Mouse (Mus musculus): ENCODE results near the gene Lef1. TPM values are rescaled to one million over a fixed set of nuclear protein-coding genes. Genes with fewer than 3 reads are reported as not detected.

Lef1 gene
- polyA plus RNA-seq (2016; fragmentation: Nextera tagmentation; extraction: Ambion mirVana): 48.3 and 50.7 TPM in 2 replicates

DNA sequence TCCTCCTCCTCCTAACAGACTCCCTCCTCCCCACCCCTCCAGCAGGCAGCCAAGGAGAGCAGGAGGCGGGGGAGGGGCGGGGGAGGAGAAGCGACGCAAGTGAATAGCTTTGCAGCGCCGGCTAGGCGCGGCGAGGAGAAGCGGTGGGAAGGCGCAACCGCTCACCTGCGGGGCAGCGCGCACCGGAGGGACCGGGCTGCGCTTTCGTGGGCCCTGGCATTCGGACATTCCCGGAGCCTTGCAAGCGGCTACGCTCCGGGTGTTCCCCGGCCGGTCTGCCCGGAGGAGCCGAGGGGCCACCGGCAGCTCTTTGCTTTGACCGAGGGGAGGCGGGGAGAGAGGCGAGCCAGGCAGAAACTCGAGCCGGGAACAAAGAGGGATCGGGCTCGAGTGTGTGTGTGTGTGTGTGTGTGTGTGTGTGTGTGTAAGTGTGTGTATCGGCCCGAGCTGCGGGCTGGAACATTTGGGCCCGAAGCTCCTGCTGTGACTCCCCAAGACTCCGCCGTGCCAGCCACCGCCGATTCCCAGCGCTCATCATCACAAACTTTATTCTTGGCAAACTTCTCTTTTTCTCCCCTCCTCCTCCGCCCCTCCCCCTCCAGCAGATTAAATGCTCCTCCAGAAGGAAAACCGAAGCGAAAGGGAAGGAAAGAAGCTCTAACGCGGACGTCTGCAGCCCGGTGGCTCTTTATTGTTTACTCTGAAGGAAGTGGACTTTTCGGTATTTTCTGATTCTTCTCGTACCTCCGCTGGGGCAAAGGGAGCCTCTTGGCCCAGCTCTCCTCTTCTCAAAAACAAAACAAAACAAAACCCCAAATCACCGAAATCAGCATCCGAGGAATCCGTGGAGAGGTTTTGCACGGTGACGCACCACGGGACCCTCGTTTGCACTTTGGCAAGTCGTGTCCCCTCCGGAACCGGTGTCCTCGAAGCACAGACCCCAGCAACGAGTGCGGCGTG is at the start of gene Lef1:
Lef1 (plus strand) TSS at position 281 of the 960 bp plus-strand sequence.
- peak; percentile 84 for DNase-seq (ENCODE audit: extremely low spot score, low spot score)
- Histone ChIP-seq H3K4me3 (peak within 1 kb of the TSS; percentile 92), H3K9me3 (no peaks in the 10 kb centered on the region), H3K36me3 (replicated peaks) (peaks cover 16% of the 10 kb centered on the region), H3K4me1 (peaks cover 90% of the 10 kb centered on the region), H3K27ac (peak within 1 kb of the TSS; percentile 98), H3K27me3 (ENCODE audit: poor library complexity, severe bottlenecking) (peaks cover 42% of the 10 kb centered on the region)
- WGBS: under 1% methylated on average over 68 of the region's 69 CpGs

DNA sequence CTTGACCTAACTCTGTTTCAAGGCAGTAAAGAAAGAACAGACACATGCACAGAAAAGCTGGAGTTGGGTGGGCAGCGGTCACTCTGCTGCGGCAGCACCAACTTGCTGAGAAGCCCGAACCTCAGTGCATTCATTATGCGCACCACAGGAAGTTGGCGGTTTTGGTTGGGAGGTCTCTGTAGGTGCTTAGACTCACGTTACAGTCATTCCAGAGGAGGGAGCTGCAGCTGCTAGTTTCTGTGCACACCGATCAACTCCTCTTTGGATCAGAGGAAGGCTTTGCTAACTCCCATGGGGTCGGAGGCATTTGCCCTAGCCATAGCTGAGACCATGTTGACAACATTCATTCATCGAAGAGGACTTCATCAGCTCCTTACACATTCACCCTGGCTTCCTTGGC is 45.3 kb upstream of the Lef1 start:
- no peaks in the 10 kb centered on the region for H3K9me3 ChIP-seq
- no peaks in the 10 kb centered on the region; the same call in none of the 2 replicates for H3K27me3 ChIP-seq (ENCODE audit: poor library complexity, severe bottlenecking)
- no peak overlapping the region for H3K4me3 ChIP-seq
- H3K36me3 ChIP-seq (replicated peaks): no peaks in the 10 kb centered on the region
- WGBS: 80% methylated on average over 9 of the region's 9 CpGs
- H3K4me1 ChIP-seq: peaks cover 30% of the 10 kb centered on the region
- no peak overlapping the region for H3K27ac ChIP-seq
- no peak for DNase-seq (ENCODE audit: extremely low spot score, low spot score)

DNA sequence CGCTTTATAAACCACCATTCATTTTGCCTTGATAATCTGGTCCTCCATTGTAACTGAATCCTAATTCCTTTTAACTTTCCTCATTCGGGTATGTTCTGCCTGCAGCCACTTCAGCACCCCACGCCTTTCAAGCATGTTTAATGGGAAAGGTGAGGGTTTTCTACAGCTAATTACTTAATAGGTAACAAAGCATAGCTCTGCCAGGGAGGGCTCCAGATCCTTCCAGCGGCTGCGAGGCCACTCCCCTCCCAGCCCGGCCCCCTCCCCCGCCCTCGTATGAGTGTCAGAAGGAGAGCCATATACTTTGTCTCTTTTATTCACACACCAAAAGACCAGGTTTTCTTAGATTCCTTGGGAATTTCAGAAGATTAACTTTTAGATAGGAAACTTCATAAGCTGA is 44.1 kb upstream of the Lef1 start:
- no peaks in the 10 kb centered on the region for H3K9me3 ChIP-seq
- no peaks in the 10 kb centered on the region for H3K36me3 ChIP-seq (replicated peaks)
- peaks cover 35% of the 10 kb centered on the region for H3K4me1 ChIP-seq
- no peaks in the 10 kb centered on the region; the same call in none of the 2 replicates for H3K27me3 ChIP-seq (ENCODE audit: poor library complexity, severe bottlenecking)
- no peak for DNase-seq (ENCODE audit: extremely low spot score, low spot score)
- H3K4me3 ChIP-seq: no peak overlapping the region
- 26% methylated on average over 8 of the region's 8 CpGs for WGBS
- no peak overlapping the region for H3K27ac ChIP-seq

DNA sequence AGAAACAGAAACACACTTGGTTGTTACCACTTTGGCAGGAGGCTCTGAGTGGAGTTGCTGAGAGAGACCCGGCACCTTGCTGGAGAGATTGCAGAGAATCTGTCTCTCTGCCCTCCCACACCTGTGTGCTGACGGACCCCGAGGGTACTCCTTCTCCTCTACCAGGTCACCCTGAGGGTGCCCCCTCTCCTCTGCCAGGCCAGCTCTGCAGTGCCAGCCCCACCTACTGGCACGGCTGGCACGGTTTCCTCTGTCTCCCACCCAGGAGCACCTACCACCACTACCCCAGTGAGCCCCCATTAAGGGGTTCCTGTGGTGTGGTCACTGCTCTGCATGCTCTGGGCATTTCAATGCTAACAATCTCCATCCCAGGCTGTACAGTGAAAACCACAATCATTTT is 42.3 kb upstream of the Lef1 start:
- WGBS: 92% methylated on average over 5 of the region's 5 CpGs
- Histone ChIP-seq H3K27me3 (ENCODE audit: poor library complexity, severe bottlenecking) (no peaks in the 10 kb centered on the region; the same call in none of the 2 replicates), H3K36me3 (replicated peaks) (no peaks in the 10 kb centered on the region), H3K4me3 (no peak overlapping the region), H3K4me1 (peaks cover 49% of the 10 kb centered on the region), H3K27ac (peak overlapping the region; percentile 48; the same call in 1 of the 2 replicates), H3K9me3 (no peaks in the 10 kb centered on the region)
- DNase-seq (ENCODE audit: extremely low spot score, low spot score): no peak

DNA sequence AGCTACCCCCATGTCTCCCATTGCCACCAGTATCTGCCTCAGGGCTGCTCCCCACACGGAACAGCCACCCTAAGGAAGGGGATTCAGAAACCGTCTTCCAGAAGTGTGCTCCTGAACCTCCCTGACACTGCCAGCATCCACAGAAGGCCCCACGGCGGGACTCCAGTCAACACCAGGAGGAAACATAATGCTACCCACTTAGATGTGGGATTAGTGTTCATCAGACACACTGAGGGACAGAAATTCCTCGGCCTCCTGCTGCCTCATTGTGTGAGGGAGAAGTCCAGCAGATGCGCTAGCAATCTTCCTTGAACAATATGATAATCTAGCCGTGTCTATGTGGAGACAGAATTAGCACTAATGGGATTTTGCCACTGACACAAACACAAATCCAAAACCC is 40.1 kb upstream of the Lef1 start:
- peaks cover 50% of the 10 kb centered on the region for H3K4me1 ChIP-seq
- no peak for DNase-seq (ENCODE audit: extremely low spot score, low spot score)
- no peaks in the 10 kb centered on the region for H3K36me3 ChIP-seq (replicated peaks)
- H3K9me3 ChIP-seq: no peaks in the 10 kb centered on the region
- H3K4me3 ChIP-seq: no peak overlapping the region
- no peaks in the 10 kb centered on the region; the same call in none of the 2 replicates for H3K27me3 ChIP-seq (ENCODE audit: poor library complexity, severe bottlenecking)
- no peak overlapping the region for H3K27ac ChIP-seq
- 32% methylated on average over 7 of the region's 7 CpGs for WGBS

DNA sequence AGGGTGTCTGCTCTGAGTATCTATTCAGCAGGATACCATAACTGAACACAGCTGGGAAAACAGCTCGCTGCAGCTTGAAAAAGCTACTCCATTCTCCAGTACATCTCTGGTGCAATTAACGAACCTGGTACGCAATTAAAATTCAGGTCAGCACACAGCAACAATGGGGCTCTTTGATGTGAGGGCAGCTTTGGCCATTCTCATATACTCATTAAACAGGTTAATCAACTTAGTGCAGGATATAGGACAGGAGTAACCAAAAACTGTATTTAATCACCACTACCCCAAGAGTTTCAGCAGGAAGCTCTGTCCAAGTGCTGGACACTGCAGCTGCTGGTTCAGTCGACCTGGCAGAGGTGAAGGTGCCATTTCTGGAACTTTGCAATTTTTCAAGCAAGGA is 37.6 kb upstream of the Lef1 start:
- no peak overlapping the region for H3K4me3 ChIP-seq
- H3K27ac ChIP-seq: no peak overlapping the region
- no peaks in the 10 kb centered on the region; the same call in 1 of the 2 replicates for H3K27me3 ChIP-seq (ENCODE audit: poor library complexity, severe bottlenecking)
- peak; percentile 43 for DNase-seq (ENCODE audit: extremely low spot score, low spot score)
- no peaks in the 10 kb centered on the region for H3K9me3 ChIP-seq
- H3K4me1 ChIP-seq: peaks cover 29% of the 10 kb centered on the region
- no peaks in the 10 kb centered on the region for H3K36me3 ChIP-seq (replicated peaks)
- 23% methylated on average over 4 of the region's 4 CpGs for WGBS

DNA sequence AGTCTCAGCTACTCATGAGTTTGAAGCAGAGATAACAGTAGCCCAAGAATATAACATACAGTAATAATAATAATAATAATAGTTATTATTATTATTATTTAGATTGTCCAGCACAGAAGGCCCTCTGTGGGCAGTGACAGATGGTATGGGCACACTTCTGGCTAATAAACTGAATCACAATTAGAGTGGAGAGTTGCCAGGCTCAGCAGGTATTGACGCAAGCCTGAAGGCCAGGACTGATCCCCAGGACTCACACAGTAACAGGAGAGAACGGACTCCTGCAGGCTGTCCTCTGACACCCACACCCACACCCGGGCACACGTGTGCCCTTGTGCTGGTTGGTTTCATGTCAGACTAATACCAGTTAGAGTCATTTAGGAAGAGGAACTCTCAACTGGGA is 36.3 kb upstream of the Lef1 start:
- no peak for DNase-seq (ENCODE audit: extremely low spot score, low spot score)

DNA sequence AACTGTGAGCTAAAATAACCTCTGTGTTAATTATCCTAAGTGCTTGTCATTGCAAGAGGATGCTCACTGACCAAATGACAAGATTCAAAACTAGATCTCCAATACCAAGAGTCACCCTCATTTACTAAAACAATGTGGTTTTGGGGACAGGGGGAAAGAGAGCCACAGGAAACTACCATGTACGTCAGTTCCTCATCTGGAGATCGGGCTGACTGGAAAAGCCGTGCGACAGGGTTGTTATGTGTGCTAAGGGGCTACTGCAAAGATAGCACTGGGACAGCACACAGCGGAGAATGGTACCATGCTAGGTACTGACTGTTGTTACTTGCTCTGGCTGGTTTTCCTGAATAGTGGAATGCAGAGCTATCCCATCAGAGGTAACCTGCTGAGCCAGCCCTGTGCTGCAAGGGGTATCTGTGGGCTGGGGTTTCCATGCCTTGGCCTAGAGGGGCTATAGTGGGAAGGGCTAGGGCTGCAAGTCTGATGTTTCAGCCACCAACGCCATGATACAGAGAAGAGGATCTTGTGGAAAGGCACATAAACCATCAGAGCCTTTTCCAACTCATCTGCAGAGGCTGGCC is 32.1 kb upstream of the Lef1 start:
- peaks cover 7% of the 10 kb centered on the region for H3K4me1 ChIP-seq
- 85% methylated on average over 6 of the region's 6 CpGs for WGBS
- no peak overlapping the region for H3K27ac ChIP-seq
- DNase-seq (ENCODE audit: extremely low spot score, low spot score): no peak
- no peaks in the 10 kb centered on the region for H3K27me3 ChIP-seq (ENCODE audit: poor library complexity, severe bottlenecking)
- no peaks in the 10 kb centered on the region for H3K36me3 ChIP-seq (replicated peaks)
- no peaks in the 10 kb centered on the region for H3K9me3 ChIP-seq
- H3K4me3 ChIP-seq: no peak overlapping the region

More for the DNA sequence above, 36.3 kb upstream of the Lef1 start:
- 89% methylated on average over 4 of the region's 4 CpGs for WGBS
- Histone ChIP-seq H3K36me3 (replicated peaks) (no peaks in the 10 kb centered on the region), H3K27ac (no peak overlapping the region), H3K4me1 (peaks cover 26% of the 10 kb centered on the region), H3K9me3 (no peaks in the 10 kb centered on the region), H3K27me3 (ENCODE audit: poor library complexity, severe bottlenecking) (no peaks in the 10 kb centered on the region; the same call in 1 of the 2 replicates), H3K4me3 (no peak overlapping the region)

DNA sequence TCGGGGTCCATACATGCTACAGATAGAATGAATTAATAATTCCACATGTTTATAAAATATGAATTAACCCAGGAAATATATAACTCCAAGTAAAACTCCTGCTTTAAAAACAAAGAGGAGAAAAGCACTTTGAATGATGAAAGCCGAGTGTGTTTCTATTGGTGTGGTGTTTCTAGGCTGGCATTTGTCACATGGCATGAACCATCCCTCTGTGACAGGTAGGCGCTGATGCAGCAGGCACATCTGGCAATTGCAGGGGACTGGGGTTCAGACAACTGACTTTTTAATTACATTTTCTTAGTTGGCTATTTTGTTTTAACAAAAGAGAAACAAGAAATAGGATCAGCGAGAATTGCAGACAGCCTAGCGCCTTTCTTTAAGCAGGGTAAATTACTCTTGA is 31.6 kb upstream of the Lef1 start:
- Histone ChIP-seq H3K9me3 (no peaks in the 10 kb centered on the region), H3K36me3 (replicated peaks) (no peaks in the 10 kb centered on the region), H3K4me3 (no peak overlapping the region), H3K27me3 (ENCODE audit: poor library complexity, severe bottlenecking) (peaks cover under 1% of the 10 kb centered on the region), H3K27ac (no peak overlapping the region), H3K4me1 (peaks cover 6% of the 10 kb centered on the region)
- no peak for DNase-seq (ENCODE audit: extremely low spot score, low spot score)
- WGBS: 83% methylated on average over 5 of the region's 5 CpGs

DNA sequence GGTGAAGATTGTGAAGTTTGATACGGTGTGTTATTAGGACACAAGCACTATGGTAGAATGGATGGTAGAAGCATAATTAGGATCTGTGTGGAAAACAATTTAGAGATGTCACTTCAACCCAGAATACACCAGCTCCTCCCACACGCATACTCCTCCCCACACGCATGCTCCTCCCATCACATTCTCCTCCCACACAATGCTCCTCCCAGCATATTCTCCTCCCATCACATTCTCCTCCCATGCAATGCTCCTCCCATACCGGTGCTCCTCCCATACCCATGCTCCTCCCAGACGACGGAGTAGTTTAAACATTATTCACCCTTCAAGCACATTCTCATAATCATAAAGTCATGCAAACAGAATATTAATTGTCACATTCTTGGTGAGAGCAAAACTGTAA is 26.5 kb upstream of the Lef1 start:
- no peaks in the 10 kb centered on the region for H3K9me3 ChIP-seq
- H3K4me1 ChIP-seq: peaks cover 27% of the 10 kb centered on the region
- no peak overlapping the region for H3K4me3 ChIP-seq
- no peak overlapping the region for H3K27ac ChIP-seq
- DNase-seq (ENCODE audit: extremely low spot score, low spot score): no peak
- WGBS: 62% methylated on average over 6 of the region's 6 CpGs
- H3K27me3 ChIP-seq (ENCODE audit: poor library complexity, severe bottlenecking): peaks cover 41% of the 10 kb centered on the region
- no peaks in the 10 kb centered on the region for H3K36me3 ChIP-seq (replicated peaks)

DNA sequence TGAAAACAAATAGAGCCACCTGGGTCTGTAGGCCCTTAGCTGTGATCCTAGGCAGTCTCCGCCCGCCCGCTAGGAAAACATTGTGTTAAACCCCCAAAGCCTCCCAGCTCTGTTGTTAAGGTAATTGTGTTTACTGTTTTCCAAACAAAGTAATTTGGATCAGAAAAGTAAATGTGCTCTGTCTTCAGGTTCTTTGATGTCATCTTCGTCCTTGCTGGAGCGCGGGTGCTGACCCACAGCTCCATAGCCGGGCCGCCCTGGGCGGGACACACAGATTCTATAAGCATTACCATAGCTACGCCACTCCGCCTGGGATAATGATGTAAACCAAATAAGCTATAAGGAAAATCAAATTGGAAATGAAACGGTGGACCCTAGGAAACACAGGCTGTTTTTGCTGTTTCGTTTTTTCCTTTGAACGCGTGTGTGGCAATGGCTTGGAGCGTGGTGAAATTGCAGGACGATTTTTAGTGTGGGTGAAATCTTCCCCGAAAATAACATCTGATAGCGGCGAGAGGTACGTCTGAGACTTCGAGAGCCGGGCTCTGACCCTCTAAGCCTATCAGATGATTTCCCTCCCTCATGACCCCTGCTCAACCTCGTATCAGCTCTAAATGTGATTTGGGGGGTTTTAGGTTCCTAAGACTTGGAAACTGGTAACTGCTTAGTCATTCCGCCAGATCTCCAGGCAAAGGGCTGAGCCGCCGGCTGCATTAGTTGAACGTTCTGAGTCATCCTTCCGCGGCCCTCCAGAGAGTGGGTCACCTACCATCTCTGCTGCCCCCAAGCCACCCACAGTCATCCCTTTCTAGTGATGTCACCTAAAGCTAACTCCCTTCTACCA is 25.3 kb upstream of the Lef1 start:
- Histone ChIP-seq H3K9me3 (no peaks in the 10 kb centered on the region), H3K4me1 (peaks cover 26% of the 10 kb centered on the region), H3K27me3 (ENCODE audit: poor library complexity, severe bottlenecking) (peaks cover 41% of the 10 kb centered on the region), H3K4me3 (peak overlapping the region; percentile 45), H3K27ac (peak overlapping the region; percentile 31; the same call in 1 of the 2 replicates), H3K36me3 (replicated peaks) (no peaks in the 10 kb centered on the region)
- WGBS: 3% methylated on average over 30 of the region's 30 CpGs
- DNase-seq (ENCODE audit: extremely low spot score, low spot score): peak; percentile 59

DNA sequence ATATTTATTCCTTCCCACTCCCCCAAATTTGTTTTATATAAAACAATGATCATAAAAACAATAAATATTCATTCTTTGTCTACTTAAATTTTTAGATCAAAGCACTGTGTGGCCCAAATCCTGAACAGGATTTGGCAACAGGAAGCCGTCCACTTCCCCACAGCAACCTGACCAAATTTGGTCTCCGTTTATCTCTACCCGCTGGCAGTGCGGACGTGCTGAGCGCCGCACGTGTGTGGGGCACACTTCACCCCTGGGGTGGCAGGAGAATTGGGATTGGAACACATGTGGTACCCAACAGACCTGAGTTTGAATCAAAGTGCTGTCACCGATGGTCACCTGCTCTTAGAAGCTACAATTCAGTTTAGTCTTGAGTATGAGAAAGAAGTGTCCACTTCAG is 24.3 kb upstream of the Lef1 start:
- WGBS: 74% methylated on average over 9 of the region's 9 CpGs
- peaks cover 41% of the 10 kb centered on the region for H3K27me3 ChIP-seq (ENCODE audit: poor library complexity, severe bottlenecking)
- H3K4me1 ChIP-seq: peaks cover 28% of the 10 kb centered on the region
- no peak overlapping the region for H3K27ac ChIP-seq
- no peak for DNase-seq (ENCODE audit: extremely low spot score, low spot score)
- H3K9me3 ChIP-seq: no peaks in the 10 kb centered on the region
- H3K4me3 ChIP-seq: no peak overlapping the region
- H3K36me3 ChIP-seq (replicated peaks): no peaks in the 10 kb centered on the region

Measured in forebrain, embryonic 10.5 days (tissue).